Mouse (Mus musculus) intestine, embryonic 14.5 days (tissue): ENCODE results near the gene Tenm2. TPM values are rescaled to one million over a fixed set of nuclear protein-coding genes. Genes with fewer than 3 reads are reported as not detected.
A peak's percentile ranks its signal among the peaks of the same experiment; 100 is the strongest.

Source experiments
- ATAC-seq: fragments of 200-750 bp; cut with Nextera tagmentation; replicated peaks from 2 replicates; pipeline ENCODE4 v1.8.0; 2017; ENCODE audit warnings: low read depth, moderate number of reproducible peaks, moderate TSS enrichment, moderate library complexity; ENCODE audit not compliant: low FRiP score, low TSS enrichment
- DNase-seq: peaks from one replicate; pipeline ENCODE4 v3.0.0-alpha.2; 2018; ENCODE audit warnings: low spot score
- H3K27ac ChIP-seq: fragments of 300-500 bp; sonication (generic); 2 replicates; pipeline ENCODE4 v1.5.1; 2014; ENCODE audit warnings: low read depth, mild to moderate bottlenecking, control low read depth
- H3K27me3 ChIP-seq: fragments of 300-500 bp; sonication (generic); replicated peaks from 2 replicates; pipeline ENCODE4 v1.6.1; 2014; ENCODE audit warnings: low read length, control low read depth; ENCODE audit not compliant: control insufficient read depth, insufficient read depth
- H3K36me3 ChIP-seq: fragments of 300-500 bp; sonication (generic); 2 replicates; pipeline ENCODE4 v1.6.1; 2014; ENCODE audit warnings: low read length, control low read depth; ENCODE audit not compliant: control insufficient read depth, insufficient read depth
- H3K4me1 ChIP-seq: fragments of 300-500 bp; sonication (generic); replicated peaks from 2 replicates; pipeline ENCODE4 v1.6.1; 2014; ENCODE audit warnings: low read length, control low read depth, mixed read lengths; ENCODE audit not compliant: control insufficient read depth, insufficient read depth
- H3K4me2 ChIP-seq: fragments of 300-500 bp; sonication (generic); 2 replicates; pipeline ENCODE4 v1.6.1; 2014; ENCODE audit warnings: low read length
- H3K4me3 ChIP-seq: fragments of 300-500 bp; sonication (generic); 2 replicates; pipeline ENCODE4 v1.5.1; 2014; ENCODE audit warnings: low read depth, low read length, control low read depth, mixed read lengths
- H3K9ac ChIP-seq: fragments of 300-500 bp; sonication (generic); 2 replicates; pipeline ENCODE4 v1.6.1; 2014; ENCODE audit warnings: mild to moderate bottlenecking, low read length
- H3K9me3 ChIP-seq: fragments of 300-500 bp; sonication (generic); 2 replicates; pipeline ENCODE4 v1.6.1; 2016; ENCODE audit warnings: low read length, control low read depth; ENCODE audit not compliant: control insufficient read depth
- WGBS: fragments of 180-500 bp; shearing (Covaris S2); extraction: QIAGEN DNeasy Blood & Tissue Kit; methylation state at CpG from one replicate; pipeline ENCODE4 v1.1.7; 2014; 5-methylcytosine and 5-hydroxymethylcytosine counted together
- polyA plus RNA-seq: library from polyadenylated mRNA; unstranded; fragments of >200 nt; fragmentation: Nextera tagmentation; extraction: Ambion mirVana; gene quantifications from 2 replicates; pipeline ENCODE4 v1.2.1, GENCODE M21; 2014

Tenm2 gene
- polyA plus RNA-seq, 1 experiment from 2014 or later: 2.8 TPM

DNA sequence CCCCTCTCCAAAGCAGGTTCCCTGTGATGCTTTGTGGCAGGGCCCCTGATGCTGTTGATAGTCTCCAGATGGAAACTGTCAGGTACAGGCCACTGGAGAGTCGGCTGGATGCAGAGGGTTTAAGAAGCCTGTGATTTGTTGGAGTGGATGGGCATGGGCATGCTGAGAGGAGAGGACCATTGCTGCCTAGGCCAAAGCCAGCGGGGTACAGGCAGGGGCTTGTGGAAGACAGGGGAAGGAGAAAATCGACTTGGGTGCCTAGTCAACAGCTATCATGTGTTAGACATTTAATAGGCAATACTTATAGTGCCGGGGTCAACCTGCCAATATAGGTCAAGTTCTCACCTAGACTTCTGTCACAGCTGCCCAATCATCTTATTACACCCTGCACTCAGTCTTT lies 926.4 kb downstream of the Tenm2 start:
- Histone ChIP-seq H3K4me3 (no peak overlapping the region), H3K9ac (no peak overlapping the region), H3K27me3 (no peaks in the 10 kb centered on the region), H3K4me1 (no peaks in the 10 kb centered on the region), H3K27ac (no peak overlapping the region), H3K36me3 (no peaks in the 10 kb centered on the region), H3K4me2 (no peak overlapping the region), H3K9me3 (no peaks in the 10 kb centered on the region)
- ATAC-seq (no peak), DNase-seq (no peak)
- WGBS: 70% methylated on average over 4 of the region's 4 CpGs

DNA sequence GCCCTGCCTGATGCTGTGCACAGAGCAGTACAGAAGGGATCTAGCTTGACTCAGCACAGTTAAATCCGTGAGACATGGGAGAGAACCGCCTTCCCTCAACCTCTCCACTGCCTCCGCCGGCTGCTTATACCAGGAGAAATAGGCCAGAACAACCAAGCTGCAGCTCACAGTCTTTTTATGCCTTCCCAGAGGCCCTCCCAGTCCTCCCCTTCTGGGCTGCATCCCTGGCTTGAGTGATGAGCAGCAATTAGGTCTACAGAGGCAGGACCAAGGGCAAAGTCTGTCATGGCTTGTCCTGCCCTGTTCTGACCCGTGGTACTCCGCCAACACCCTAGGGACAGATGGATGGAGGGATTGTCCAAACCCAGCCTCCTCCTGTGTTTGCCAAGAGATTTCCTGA lies 928.5 kb downstream of the Tenm2 start:
- ATAC-seq (no peak), DNase-seq (no peak)
- H3K9ac ChIP-seq: no peak overlapping the region
- H3K27me3 ChIP-seq: no peaks in the 10 kb centered on the region
- H3K36me3 ChIP-seq: no peaks in the 10 kb centered on the region
- 0 out of 2 replicates have a peak, but pooled peaks cover 5% of the 10 kb centered on the region for H3K4me1 ChIP-seq
- H3K4me2 ChIP-seq: no peak overlapping the region
- no peak overlapping the region for H3K27ac ChIP-seq
- H3K4me3 ChIP-seq: no peak overlapping the region
- H3K9me3 ChIP-seq: no peaks in the 10 kb centered on the region
- WGBS: 87% methylated on average over 6 of the region's 6 CpGs

DNA sequence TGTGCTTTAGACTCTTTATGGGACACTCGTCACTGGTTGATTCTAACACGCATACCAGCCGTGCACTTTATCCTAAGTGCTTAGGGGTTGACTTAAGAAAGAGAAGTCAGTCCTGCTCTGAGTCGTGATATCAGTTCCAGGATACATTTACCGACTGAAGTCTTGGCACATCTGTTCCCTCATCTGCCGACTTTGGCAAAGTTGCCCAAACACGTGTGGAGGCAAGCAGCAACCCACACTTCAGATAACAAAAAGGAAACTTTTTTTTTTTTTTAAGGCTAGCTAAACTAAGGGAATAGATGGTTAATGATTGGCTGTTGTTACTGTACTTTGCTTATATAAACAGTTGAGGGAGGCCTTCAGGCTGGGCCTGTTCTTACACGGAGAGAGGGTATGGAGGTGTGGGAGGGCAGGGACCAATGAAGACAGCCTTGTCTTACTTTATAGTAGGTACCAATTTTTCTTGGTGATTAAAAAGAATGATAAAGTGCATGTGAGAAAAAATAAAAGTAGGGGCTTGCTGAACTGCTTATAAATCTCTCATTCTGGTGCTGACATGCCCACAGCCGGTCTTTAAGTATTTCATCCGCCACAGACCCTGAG lies 930.3 kb downstream of the Tenm2 start:
- H3K36me3 ChIP-seq: no peaks in the 10 kb centered on the region
- no peak overlapping the region for H3K9ac ChIP-seq
- DNase-seq (peak; percentile 10), ATAC-seq (no peak)
- 0 out of 2 replicates have a peak, but pooled peaks cover 5% of the 10 kb centered on the region for H3K4me1 ChIP-seq
- no peak overlapping the region for H3K4me2 ChIP-seq
- no peaks in the 10 kb centered on the region for H3K9me3 ChIP-seq
- no peak overlapping the region for H3K27ac ChIP-seq
- 67% methylated on average over 10 of the region's 10 CpGs for WGBS
- H3K27me3 ChIP-seq: no peaks in the 10 kb centered on the region
- H3K4me3 ChIP-seq: no peak overlapping the region

DNA sequence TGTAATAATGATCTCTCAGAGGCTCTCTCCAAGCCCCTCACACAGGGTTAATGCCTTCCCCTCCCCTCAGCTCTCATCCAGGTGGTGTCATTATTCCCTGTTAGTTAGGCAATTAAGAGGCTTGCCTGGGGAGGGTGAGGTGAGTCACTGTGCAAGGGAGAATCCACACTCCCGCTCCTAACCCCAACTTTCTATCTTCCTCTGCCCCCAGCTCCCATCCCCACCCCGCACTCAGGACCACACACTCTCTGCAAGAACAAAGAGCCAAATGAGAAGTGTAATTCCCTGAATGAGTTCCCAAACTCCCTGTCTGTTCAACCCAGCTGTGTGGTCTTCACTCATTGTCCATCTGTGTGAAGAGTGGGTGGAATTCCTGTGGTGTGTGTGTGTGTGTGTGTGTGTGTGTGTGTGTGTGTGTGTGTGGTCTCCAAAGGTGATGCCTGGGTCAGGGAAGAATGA lies 932.8 kb downstream of the Tenm2 start:
- Histone ChIP-seq H3K27ac (no peak overlapping the region), H3K4me3 (no peak overlapping the region), H3K36me3 (no peaks in the 10 kb centered on the region), H3K4me2 (no peak overlapping the region), H3K27me3 (no peaks in the 10 kb centered on the region), H3K9me3 (no peaks in the 10 kb centered on the region), H3K9ac (no peak overlapping the region), H3K4me1 (0 out of 2 replicates have a peak, but pooled peaks cover 5% of the 10 kb centered on the region)
- WGBS: 55% methylated on average over 2 of the region's 2 CpGs
- DNase-seq (no peak), ATAC-seq (no peak)

DNA sequence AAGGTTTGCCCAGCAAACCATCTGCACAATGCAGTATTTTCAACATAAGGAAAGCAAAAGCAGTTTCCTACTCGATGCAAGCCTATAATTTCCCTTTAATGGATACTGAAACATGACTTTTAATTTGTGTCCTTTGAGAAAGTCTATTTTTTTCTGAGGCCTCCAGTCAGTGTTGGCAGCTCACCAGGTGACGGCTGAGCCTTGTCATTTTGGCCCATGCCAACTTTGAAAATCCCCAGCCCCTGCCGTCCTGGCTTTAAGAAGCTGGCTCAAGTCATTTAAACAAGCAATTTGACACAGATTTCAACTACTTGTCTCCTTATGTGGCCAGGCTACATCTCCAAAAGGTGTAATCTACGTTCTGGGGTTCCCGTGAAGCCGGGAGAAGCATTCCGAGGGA lies 933.7 kb downstream of the Tenm2 start:
- WGBS: 51% methylated on average over 7 of the region's 7 CpGs
- Histone ChIP-seq H3K9ac (no peak overlapping the region), H3K4me3 (no peak overlapping the region), H3K9me3 (no peaks in the 10 kb centered on the region), H3K27me3 (no peaks in the 10 kb centered on the region), H3K4me1 (0 out of 2 replicates have a peak, but pooled peaks cover 5% of the 10 kb centered on the region), H3K4me2 (no peak overlapping the region), H3K36me3 (no peaks in the 10 kb centered on the region), H3K27ac (no peak overlapping the region)
- no peak for ATAC-seq
- no peak for DNase-seq

DNA sequence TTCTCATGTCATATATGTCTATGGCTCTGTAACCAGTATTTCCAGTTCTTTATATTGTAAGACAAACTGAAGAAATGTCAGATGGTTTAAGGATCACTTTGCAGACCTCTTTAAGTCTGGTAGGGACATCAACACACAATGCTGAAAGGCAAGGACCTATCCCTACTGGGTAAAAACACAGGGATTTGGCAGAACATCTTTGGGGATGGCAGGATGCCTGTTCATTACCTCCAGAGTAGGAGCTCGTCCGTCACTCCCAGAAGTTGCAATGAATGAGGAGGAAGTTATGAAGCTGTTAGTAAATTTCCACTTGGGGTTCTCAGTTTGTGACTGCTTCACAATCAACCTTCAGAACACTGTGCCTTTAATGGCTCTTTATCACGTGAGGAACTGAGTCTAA lies 939.2 kb downstream of the Tenm2 start:
- H3K9me3 ChIP-seq: no peaks in the 10 kb centered on the region
- DNase-seq (no peak), ATAC-seq (no peak)
- WGBS: 70% methylated on average over 3 of the region's 3 CpGs
- no peaks in the 10 kb centered on the region for H3K4me1 ChIP-seq
- H3K27me3 ChIP-seq: no peaks in the 10 kb centered on the region
- H3K4me3 ChIP-seq: no peak overlapping the region
- H3K4me2 ChIP-seq: no peak overlapping the region
- no peak overlapping the region for H3K27ac ChIP-seq
- H3K36me3 ChIP-seq: no peaks in the 10 kb centered on the region
- no peak overlapping the region for H3K9ac ChIP-seq

DNA sequence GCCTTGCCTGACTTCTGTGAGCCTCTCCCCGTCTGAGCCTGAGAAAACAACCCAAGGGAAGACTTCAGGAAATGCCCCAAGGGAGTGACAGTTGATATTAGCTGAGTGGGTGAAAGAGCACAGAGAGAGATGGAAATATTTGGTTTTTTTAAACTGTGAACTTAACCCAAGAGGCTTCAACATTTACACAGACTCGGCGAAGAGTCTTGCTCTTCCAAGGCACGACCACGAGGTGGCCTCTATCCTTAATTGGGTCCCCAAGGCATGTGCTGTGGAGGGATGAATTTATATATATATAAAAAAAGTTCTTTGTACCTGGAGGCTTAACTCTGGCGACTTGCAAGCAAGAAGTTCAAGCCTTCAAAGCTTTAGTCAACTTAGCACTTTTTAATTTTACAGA lies 943.6 kb downstream of the Tenm2 start:
- Histone ChIP-seq H3K4me2 (no peak overlapping the region), H3K4me1 (no peaks in the 10 kb centered on the region), H3K9me3 (no peaks in the 10 kb centered on the region), H3K27ac (no peak overlapping the region), H3K9ac (no peak overlapping the region), H3K27me3 (no peaks in the 10 kb centered on the region), H3K36me3 (no peaks in the 10 kb centered on the region), H3K4me3 (no peak overlapping the region)
- 38% methylated on average over 6 of the region's 6 CpGs for WGBS
- no peak for DNase-seq
- ATAC-seq: no peak

DNA sequence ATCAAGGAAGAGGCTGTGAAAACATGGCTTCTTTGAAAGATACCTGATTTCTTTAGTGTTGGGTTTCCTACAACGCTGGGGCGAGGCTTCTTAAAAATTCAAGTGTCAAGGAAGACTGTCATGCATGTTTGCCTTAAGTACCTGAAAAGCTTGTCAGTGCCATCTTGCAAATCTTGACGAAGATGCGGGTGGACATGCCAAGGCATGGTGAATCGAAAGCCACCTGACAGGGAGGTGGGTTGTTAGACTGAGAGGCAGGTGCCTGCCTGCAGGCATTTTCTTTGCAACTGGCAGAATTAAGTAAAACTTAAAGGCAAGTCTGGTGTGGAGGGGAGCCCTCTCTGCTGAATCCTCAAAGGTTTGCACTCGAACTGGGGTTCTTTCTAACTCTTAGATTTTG lies 949.5 kb downstream of the Tenm2 start:
- Histone ChIP-seq H3K27ac (no peak overlapping the region), H3K9ac (no peak overlapping the region), H3K4me1 (no peaks in the 10 kb centered on the region), H3K36me3 (no peaks in the 10 kb centered on the region), H3K9me3 (no peaks in the 10 kb centered on the region), H3K4me2 (no peak overlapping the region), H3K27me3 (no peaks in the 10 kb centered on the region), H3K4me3 (no peak overlapping the region)
- WGBS: 92% methylated on average over 6 of the region's 6 CpGs
- DNase-seq (no peak), ATAC-seq (no peak)

DNA sequence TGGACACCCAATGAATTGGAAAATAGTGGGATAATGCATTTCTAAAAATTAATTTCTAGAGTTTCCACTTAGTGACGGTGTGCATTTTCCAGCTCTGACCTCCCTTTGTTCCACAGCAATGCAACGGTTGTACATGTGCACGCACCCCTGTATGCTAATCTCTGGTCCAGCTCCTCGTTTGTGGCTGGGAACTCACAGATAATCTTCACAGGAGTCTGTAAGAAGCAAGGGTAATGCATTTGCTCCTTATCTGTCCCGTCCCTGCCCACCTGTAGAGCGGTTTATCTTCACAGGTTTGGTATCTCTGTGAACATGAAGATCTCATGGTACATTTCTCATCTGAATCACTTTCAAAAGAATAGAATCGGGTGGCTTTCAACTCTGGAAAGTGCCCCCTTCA lies 955.2 kb downstream of the Tenm2 start:
- no peaks in the 10 kb centered on the region for H3K27me3 ChIP-seq
- no peak overlapping the region for H3K27ac ChIP-seq
- H3K9ac ChIP-seq: no peak overlapping the region
- H3K4me2 ChIP-seq: no peak overlapping the region
- no peaks in the 10 kb centered on the region for H3K9me3 ChIP-seq
- ATAC-seq: no peak
- H3K36me3 ChIP-seq: no peaks in the 10 kb centered on the region
- no peak overlapping the region for H3K4me3 ChIP-seq
- 83% methylated on average over 7 of the region's 7 CpGs for whole genome bisulfite sequencing
- H3K4me1 ChIP-seq: 0 out of 2 replicates have a peak, but pooled peaks cover 3% of the 10 kb centered on the region
- no peak for DNase-seq
